Mouse (Mus musculus) neural tube, embryonic 10.5 days (tissue): ENCODE results near the gene Bcl2l15.
"Not testable (repeated sequence)": the region's sequence is repeated elsewhere in the genome, so short reads cannot be mapped to it uniquely, and the experiment has no call there.

Experiments
- DNase-seq: peaks from one replicate; pipeline ENCODE4 v3.0.0-alpha.2; 2017; ENCODE audit warnings: low spot score; ENCODE audit errors: extremely low spot score

Bcl2l15 gene

DNA sequence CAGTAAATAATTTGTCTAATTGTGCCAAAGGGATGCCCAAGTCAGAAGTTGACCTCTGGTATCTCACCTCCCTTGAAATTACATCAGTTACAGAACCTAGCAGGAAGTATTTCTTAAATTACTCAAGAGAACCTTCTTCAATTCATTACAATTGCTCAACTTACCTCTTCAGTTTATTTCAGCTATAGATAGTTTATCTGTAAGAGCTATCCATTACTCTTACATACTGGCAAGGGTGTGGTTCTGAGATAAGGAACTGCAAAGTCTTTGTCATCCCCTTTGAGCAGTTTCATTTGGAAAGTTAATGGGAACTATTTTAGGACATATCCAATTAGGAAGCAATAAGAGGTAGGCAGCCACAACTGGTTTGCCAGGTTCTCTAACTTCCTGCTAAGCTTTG lies at the start of gene Bcl2l15:
Gene Bcl2l15 (plus strand): TSS at position 176 of the 400 bp plus-strand sequence.
- no peak for DNase-seq

DNA sequence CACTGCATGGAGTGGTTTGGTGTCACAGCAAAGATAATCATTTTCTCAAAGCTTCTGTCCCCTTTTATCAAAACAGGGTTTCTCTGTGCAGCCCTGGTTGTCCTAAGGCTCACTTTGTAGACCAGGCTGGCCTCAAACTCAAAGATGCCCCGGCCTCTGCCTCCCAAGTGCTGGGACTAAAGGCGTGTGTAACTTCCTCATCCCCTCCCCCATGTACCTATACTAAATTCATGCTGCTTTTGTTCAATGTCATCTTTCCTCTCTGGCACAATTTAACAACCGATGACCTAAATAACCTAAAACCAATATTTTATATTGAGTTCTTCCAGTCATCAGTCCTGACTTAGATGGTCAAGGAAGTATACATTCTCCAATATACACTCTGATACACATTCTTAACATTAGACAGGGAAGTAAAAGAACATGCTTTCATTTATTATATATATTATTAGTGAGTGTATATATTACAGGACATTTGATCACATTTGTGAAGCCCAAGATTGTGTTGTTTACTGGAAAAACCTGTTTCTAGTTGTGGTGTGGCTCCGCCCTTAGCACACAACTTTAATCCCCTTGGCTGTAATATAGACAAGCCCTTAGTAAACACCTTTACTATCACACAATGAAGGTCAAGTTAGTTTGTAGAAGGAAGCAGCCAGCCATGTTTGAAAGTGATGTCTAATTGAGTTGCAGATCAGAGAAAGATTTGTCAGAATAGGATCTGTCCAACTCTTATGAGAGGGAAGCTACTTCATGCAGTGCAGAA lies 49.4 kb upstream of the Bcl2l15 start:
- no peak for DNase-seq

GRCm38 (mm10) chr3:103787225-103787624 lies 45.2 kb upstream of the Bcl2l15 start:
- no peak for DNase-seq

GRCm38 (mm10) chr3:103789096-103789495 lies 43.3 kb upstream of the Bcl2l15 start:
- DNase-seq, result no peak

GRCm38 (mm10) chr3:103789891-103790345 lies 42.5 kb upstream of the Bcl2l15 start:
- DNase-seq, result peak; percentile 43

DNA sequence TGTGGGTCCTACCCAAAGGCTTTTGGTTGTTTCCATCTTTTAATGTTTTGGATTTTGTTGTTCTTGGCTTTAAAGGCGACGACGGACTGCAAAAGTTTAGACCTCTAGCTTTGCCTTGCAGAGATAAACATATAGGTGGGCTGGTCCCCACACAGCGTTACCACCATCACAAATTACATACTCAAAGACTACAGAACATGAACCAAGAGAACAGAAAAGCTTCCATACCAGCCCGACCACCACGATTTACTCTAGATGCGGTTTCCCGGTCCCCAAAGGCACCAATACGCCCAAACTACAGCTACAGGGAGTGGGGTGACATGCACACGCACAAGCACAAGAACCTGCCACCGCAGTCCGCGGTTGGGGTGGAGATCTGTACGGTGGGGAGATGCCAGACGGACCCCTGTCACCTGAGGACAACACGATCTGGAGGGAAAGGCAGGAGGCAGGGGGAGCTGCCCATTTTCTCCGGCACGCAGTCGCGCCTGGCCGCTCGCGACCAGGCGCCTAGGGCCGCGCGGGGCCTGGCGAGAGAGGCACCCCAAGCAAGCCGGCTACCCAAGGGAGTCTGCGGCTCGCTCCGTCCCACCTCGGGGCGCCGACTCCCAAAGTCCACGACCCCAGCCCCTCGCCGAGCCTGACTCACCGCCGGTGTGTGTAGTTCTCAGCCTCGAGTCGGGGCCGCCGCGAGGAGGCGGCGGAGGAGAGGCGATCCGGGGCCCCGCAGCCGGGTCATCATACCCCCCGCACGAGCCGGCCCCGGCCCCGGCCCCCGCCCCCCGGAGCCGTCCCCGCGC lies 41.9 kb upstream of the Bcl2l15 start:
- no peak for DNase-seq

- DNase-seq, result peak; percentile 93
Measured at GRCm38 (mm10) chr3:103791230-103792110, 40.9 kb upstream of the Bcl2l15 start, which contains the start of gene Hipk1. Hipk1 (minus strand) TSS chr3:103791563.

GRCm38 (mm10) chr3:103792111-103792406 lies 40.3 kb upstream of the Bcl2l15 start:
- not testable (repeated sequence) for DNase-seq

DNA sequence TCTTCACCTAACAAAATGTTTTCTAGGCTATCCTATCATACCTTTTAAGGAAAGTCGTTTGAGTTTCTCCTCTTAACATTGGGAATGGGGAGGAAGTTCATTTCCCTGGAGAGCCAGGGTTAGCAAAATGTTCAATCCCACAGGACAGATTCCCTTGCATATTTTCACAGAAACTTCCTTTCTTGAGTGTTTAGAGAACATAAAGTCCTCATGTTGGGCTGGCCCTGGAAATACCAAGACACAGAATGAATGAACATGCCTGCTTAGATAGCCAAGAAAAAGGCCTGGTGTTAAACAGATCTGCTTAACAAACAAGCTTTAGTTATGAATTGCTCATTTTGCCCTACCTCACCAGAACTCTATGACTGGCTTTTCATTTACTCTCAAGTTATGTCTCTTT lies 39.8 kb upstream of the Bcl2l15 start:
- no peak for DNase-seq

DNA sequence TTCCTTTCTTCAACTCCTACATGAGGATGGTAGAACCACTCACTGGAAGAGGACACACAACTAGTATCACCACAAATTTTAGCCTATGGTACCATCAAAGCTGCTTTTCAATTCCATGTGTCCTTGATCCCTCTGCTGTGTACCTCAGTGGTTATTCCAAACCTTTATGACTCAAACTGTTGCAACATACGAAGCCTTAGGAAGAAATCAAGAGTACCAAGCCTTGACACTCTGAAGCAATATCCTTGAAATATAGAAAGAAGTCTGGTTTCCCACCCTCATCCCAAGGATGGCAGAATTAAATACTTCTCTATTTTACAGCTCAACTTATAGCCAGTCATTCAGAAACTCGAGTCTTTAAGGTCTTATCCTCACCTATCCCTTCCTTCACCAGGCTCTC lies 36.0 kb upstream of the Bcl2l15 start:
- DNase-seq, result no peak

- no peak for DNase-seq
Measured at GRCm38 (mm10) chr3:103799507-103799906, 32.9 kb upstream of the Bcl2l15 start.

GRCm38 (mm10) chr3:103801631-103802531 lies 30.5 kb upstream of the Bcl2l15 start:
- DNase-seq, result no peak

GRCm38 (mm10) chr3:103802861-103803260 lies 29.5 kb upstream of the Bcl2l15 start:
- DNase-seq, result no peak

- no peak for DNase-seq
Measured at GRCm38 (mm10) chr3:103805671-103806070, 26.7 kb upstream of the Bcl2l15 start.

DNA sequence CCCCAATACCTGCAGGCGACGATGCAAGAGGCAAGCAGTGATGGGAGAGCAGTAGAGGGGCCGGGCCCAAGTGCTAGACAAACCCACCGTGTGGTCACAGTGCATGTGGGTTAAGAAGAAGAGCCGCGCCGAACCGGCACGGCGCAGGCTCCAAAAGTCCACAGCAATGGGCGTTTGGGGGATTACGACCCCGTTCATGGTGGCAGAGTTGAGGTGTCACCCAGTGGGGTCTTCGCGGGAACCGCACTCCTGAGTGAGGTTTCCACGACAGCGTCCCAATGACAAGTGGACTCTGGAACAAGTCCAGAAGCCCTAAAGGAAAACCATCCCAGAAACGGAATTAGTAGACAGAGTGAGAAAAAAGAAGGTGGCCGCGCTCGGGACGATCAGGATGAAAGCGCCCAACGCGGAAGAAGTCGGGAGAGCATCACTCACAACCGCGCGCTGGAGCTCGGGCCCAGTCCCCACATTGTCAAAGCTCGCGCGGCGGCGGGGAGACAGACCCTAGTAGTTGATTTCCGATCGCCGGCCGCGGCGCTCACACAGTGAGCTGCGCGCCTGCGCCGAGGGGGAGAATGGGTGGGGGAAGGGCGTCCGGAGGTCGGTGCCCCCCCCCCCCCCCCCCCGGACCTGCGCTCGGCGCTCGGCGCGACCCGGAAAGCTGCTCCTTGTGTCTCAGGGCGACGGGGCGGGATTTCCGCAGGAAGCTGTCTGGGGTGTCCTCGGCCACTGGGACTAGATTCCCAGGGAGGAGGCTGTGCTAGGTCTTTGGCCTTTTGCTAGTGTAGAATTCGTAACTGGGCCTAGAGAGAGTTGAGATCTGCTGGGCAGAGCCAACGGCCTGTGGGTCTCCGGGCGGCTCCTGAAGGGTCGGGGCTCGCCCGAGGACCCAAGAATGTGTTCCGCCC lies 23.3 kb upstream of the Bcl2l15 start, which contains the start of the genes Dclre1b, Ap4b1 and Gm43064:
Gene Dclre1b (minus strand): TSS at position 554 of the 908 bp plus-strand sequence.
Gene Ap4b1 (plus strand): TSS at position 630 of the 908 bp plus-strand sequence.
Gene Gm43064 (plus strand): TSS at position 683 of the 908 bp plus-strand sequence.
- DNase-seq, result peak; percentile 94

GRCm38 (mm10) chr3:103809799-103810150 lies 22.6 kb upstream of the Bcl2l15 start:
- no peak for DNase-seq

DNA sequence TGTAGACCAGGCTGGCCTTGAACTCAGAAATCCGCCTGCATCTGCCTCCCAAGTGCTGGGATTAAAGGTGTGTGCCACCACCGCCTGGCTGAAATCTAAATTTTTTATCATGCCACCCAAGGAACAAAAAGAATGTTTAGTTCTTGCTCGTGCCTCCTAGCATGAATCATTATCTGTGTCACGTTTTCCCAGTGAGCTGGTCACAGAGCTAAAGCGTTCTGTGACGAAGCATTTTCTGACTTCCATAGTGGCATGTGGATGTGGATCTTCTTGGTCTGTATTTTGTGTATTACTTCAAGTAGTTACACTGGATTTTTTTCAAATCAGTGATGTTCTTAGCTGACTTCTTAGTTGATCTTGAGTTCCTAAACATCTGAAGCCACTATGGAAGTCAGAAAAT lies 21.4 kb upstream of the Bcl2l15 start:
- DNase-seq, result no peak

DNA sequence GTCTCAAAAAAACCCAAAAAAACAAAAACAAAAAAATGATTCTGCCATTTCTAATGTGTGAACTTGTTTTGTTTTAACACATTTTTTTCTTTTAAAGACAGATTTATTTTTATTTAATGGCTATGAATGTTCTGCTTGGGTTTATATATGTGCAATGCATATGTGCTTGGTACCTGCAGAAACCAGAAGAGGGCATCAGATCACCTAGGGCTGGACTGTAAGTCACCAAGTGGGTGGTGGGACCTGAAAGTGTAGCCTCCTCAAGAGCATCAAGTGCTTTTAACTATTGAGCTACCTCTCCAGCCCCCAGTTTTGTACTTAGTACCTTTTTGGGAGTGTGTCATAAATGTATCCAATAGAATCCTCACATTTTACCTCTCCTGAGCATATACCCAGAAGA lies 4.9 kb upstream of the Bcl2l15 start:
- DNase-seq, result no peak

DNA sequence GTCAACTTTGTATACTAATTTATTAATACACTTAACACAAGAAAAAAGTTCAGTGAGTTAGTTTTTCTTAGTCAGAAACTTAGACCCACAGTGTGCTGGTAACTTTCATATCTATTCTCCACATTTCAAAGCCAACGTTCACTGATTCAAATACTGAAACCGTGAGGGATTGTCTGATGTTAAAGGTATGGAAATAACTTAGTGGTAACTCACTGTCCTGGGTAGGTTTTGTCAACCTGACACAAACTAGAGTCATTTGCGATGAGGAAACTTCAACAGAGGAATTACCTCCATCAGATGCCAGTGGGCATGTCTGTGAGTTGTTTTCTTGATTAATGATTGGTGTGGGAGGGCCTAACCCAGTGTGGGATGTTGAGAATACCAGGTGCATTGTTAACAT lies 3.4 kb upstream of the Bcl2l15 start:
- no peak for DNase-seq
